Mouse (Mus musculus): ENCODE results near the gene Agpat1.

DNA sequence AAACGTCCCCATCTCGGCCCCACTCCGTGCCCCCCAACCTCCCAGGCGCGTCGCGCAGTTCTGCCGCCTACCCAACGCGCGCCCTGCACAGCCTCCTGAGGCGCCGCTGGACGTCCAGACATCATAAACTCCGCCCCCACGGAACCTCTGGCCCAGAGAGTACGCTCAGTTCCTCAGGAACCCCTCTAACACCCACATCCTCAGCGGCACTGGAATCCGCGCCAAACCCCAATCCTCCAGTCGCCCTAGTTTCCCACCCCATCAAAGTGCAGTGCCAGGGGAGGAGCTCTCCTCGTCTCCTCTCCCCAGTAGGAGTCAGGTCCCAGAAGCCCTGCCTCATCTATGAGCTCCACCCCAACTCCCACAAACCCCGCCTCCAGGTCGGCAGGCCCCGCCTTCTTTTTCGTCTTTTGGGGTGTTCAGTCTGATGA is 28.2 kb downstream of the Agpat1 start:
- TF ChIP-seq CTCF (IDR thresholded peaks at IDR 0.05; ENCODE audit: extremely low read depth, insufficient read depth, low read length), result no peak
- TF ChIP-seq POLR2A (IDR thresholded peaks at IDR 0.05; ENCODE audit: extremely low read depth, insufficient read depth, low read length), result peak; percentile 64; the same call in 1 of the 2 replicates

Measured in cortical plate, adult 2 months (tissue).